Mouse (Mus musculus) embryonic fibroblast, embryonic 13.5 days (primary cell): Measurements from ENCODE around the gene Prnd.

Experiments
- CTCF ChIP-seq: IDR thresholded peaks from 2 replicates; pipeline ENCODE4 v1.5.1; 2011; ENCODE audit warnings: mild to moderate bottlenecking, control low read depth, low read length, moderate library complexity, borderline replicate concordance; ENCODE audit not compliant: insufficient read depth
- POLR2A ChIP-seq: IDR thresholded peaks from 2 replicates; pipeline ENCODE4 v1.6.1; 2011; ENCODE audit warnings: low read depth, mild to moderate bottlenecking, control low read depth, low read length, moderate library complexity

DNA sequence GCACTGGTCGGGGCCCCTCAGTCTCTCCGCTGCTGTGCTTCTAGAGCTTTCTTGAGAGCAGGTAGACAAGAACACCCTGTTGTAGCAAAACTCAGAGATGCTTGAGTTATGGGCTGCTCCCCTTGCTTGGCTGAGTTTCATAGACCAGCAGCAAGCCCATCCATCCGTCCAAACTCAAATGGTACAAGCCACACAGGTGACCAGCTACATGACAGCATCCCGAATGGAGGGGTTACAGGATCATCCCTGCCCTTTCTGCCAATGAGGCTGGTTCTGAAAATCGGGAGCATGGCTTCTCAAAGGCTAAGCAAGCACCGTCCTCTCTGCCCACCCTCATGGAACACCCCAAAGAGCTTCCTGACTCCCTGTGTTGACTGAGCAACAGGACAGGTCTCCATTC is 44.3 kb downstream of the Prnd start:
- TF ChIP-seq POLR2A (no peak), CTCF (no peak)
